Mouse (Mus musculus) effector memory CD4-positive, alpha-beta T cell, adult 7 months (primary cell): Measurements from ENCODE around the gene Gskip. TPM values are rescaled to one million over a fixed set of nuclear protein-coding genes. Genes with fewer than 3 reads are reported as not detected.

Experiments
- polyA plus RNA-seq: library from polyadenylated mRNA; unstranded; fragments of 100-300 nt; shearing (Covaris generic); gene quantifications from one replicate; pipeline ENCODE4 v1.2.1, GENCODE M21; 2017

Gskip gene
- polyA plus RNA-seq = 21.2 TPM

GRCm38 (mm10) chr12:105683933-105684901 lies at the start of gene Gskip:
Gene Gskip, plus strand, starts transcription at chr12:105684829.

GRCm38 (mm10) chr12:105685001-105685691 lies 517 bp downstream of the Gskip start, which contains the start of gene Atg2b:
Gene Atg2b, minus strand, starts transcription at chr12:105685211.

GRCm38 (mm10) chr12:105705799-105706487 lies 21.3 kb downstream of the Gskip start, which contains the start of gene Ak7:
Gene Ak7, plus strand, starts transcription at chr12:105705976.

Other genes starting within 250 kb of the Gskip start
- 0.09 TPM for gene D430019H16Rik, start 231.0 kb upstream of the Gskip start, polyA plus RNA-seq
- gene Bdkrb2, start 121.6 kb upstream of the Gskip start, polyA plus RNA-seq = 0.20 TPM
- gene Bdkrb1, start 81.7 kb upstream of the Gskip start, polyA plus RNA-seq = 0.85 TPM
- 21.6 TPM for gene Atg2b, start 382 bp downstream of the Gskip start, polyA plus RNA-seq
- 0.12 TPM for gene Ak7, start 21.1 kb downstream of the Gskip start, polyA plus RNA-seq
- 224 TPM for gene Papola, start 99.9 kb downstream of the Gskip start, polyA plus RNA-seq